Mouse (Mus musculus) heart, adult 10 weeks (tissue): ENCODE results near the gene Dph5. TPM values are rescaled to one million over a fixed set of nuclear protein-coding genes. Genes with fewer than 3 reads are reported as not detected.

Source experiments
- polyA plus RNA-seq: library from polyadenylated mRNA; stranded (reverse); fragments of 350-450 nt; fragmentation: Illumina TruSeq; extraction: RNeasy Lipid Tissue Mini Kit (QIAGEN cat#74804); gene quantifications from one replicate; pipeline ENCODE4 v1.2.3, GENCODE M21; 2014; ENCODE audit warnings: low read depth, low replicate concordance

The Dph5 gene
- polyA plus RNA-seq, result 9.1 TPM

GRCm38 (mm10) chr3:115887427-115888309 lies at the start of gene Dph5:
Gene Dph5 (plus strand): TSS chr3:115887837.

Other genes starting within 250 kb of the Dph5 start
- gene S1pr1, start 172.8 kb upstream of the Dph5 start, polyA plus RNA-seq, result 62.4 TPM
- gene Slc30a7, start 119.6 kb downstream of the Dph5 start, polyA plus RNA-seq, result 7.3 TPM
- gene Extl2, start 119.6 kb downstream of the Dph5 start, polyA plus RNA-seq, result 10.4 TPM
- 17.9 TPM for gene Vcam1, start 241.9 kb downstream of the Dph5 start, polyA plus RNA-seq